Mouse (Mus musculus) erythroblast, embryonic 14.5 days (primary cell): Measurements from ENCODE around the gene Tekt3. TPM values are rescaled to one million over a fixed set of nuclear protein-coding genes. Genes with fewer than 3 reads are reported as not detected.

Experiments used
- H3K27me3 ChIP-seq: 2 replicates; pipeline ENCODE4 v1.6.1; 2012; ENCODE audit warnings: inconsistent platforms; ENCODE audit not compliant: control insufficient read depth
- H3K36me3 ChIP-seq: 2 replicates; pipeline ENCODE4 v1.6.1; 2012; ENCODE audit warnings: mild to moderate bottlenecking, inconsistent platforms; ENCODE audit not compliant: control insufficient read depth
- H3K4me1 ChIP-seq: 2 replicates; pipeline ENCODE4 v1.6.1; 2012; ENCODE audit warnings: inconsistent platforms; ENCODE audit not compliant: control insufficient read depth
- H3K4me3 ChIP-seq: replicated peaks from 2 replicates; pipeline ENCODE3; 2012; ENCODE audit warnings: moderate library complexity, mild to moderate bottlenecking, inconsistent platforms
- H3K9me3 ChIP-seq: 2 replicates; pipeline ENCODE4 v1.6.1; 2012; ENCODE audit warnings: low read length, inconsistent platforms, mixed read lengths; ENCODE audit not compliant: control insufficient read depth
- GATA1 ChIP-seq: IDR thresholded peaks from 2 replicates; pipeline ENCODE4 v1.6.1; 2012; ENCODE audit warnings: low read length, inconsistent platforms, mixed read lengths
- TAL1 ChIP-seq: IDR thresholded peaks from 3 replicates; pipeline ENCODE4 v1.6.1; 2012; ENCODE audit warnings: low read length, inconsistent platforms, mixed read lengths
- polyA plus RNA-seq: library from polyadenylated mRNA; stranded (reverse); fragments of >175 nt; gene quantifications from 2 replicates; pipeline ENCODE4 v1.2.3, GENCODE M21; 2012

Gene Tekt3
- not detected in 2 replicates for polyA plus RNA-seq

GRCm38 (mm10) chr11:63061446-63061845 is at the start of gene Tekt3:
Tekt3 (plus strand) TSS chr11:63061654.
- no peak for TF ChIP-seq TAL1
- no peak for TF ChIP-seq GATA1
- H3K4me1 ChIP-seq, result no peaks in the 10 kb centered on the region

GRCm38 (mm10) chr11:63017327-63018082 is 43.9 kb upstream of the Tekt3 start:
- TF ChIP-seq GATA1, result no peak
- no peak for TF ChIP-seq TAL1
- H3K4me3 ChIP-seq, result no peak overlapping the region
- no peaks in the 10 kb centered on the region for H3K27me3 ChIP-seq
- H3K9me3 ChIP-seq, result no peaks in the 10 kb centered on the region
- H3K36me3 ChIP-seq, result no peaks in the 10 kb centered on the region
- no peaks in the 10 kb centered on the region for H3K4me1 ChIP-seq

More at GRCm38 (mm10) chr11:63061446-63061845, at the start of gene Tekt3:
- Histone ChIP-seq H3K36me3 (no peaks in the 10 kb centered on the region), H3K9me3 (no peaks in the 10 kb centered on the region), H3K4me3 (no peak within 1 kb of the TSS), H3K27me3 (peaks cover 4% of the 10 kb centered on the region)

GRCm38 (mm10) chr11:63018083-63018622 is 43.3 kb upstream of the Tekt3 start:
- Histone ChIP-seq H3K4me1 (no peaks in the 10 kb centered on the region), H3K4me3 (no peak overlapping the region), H3K36me3 (no peaks in the 10 kb centered on the region), H3K27me3 (no peaks in the 10 kb centered on the region), H3K9me3 (no peaks in the 10 kb centered on the region)
- TF ChIP-seq TAL1 (no peak), GATA1 (no peak)

- no peaks in the 10 kb centered on the region for H3K36me3 ChIP-seq
- H3K27me3 ChIP-seq, result no peaks in the 10 kb centered on the region
- H3K9me3 ChIP-seq, result no peaks in the 10 kb centered on the region
- TF ChIP-seq GATA1, result no peak
- TF ChIP-seq TAL1, result no peak
- no peak overlapping the region for H3K4me3 ChIP-seq
- H3K4me1 ChIP-seq, result no peaks in the 10 kb centered on the region
Measured at GRCm38 (mm10) chr11:63020633-63021032, 40.8 kb upstream of the Tekt3 start.

GRCm38 (mm10) chr11:63021141-63021806 is 40.2 kb upstream of the Tekt3 start:
- Histone ChIP-seq H3K27me3 (no peaks in the 10 kb centered on the region), H3K4me1 (no peaks in the 10 kb centered on the region), H3K36me3 (no peaks in the 10 kb centered on the region), H3K4me3 (no peak overlapping the region), H3K9me3 (no peaks in the 10 kb centered on the region)
- TF ChIP-seq GATA1 (no peak), TAL1 (no peak)

GRCm38 (mm10) chr11:63023461-63023860 is 38.0 kb upstream of the Tekt3 start:
- Histone ChIP-seq H3K4me1 (no peaks in the 10 kb centered on the region), H3K36me3 (no peaks in the 10 kb centered on the region), H3K4me3 (no peak overlapping the region), H3K27me3 (no peaks in the 10 kb centered on the region), H3K9me3 (no peaks in the 10 kb centered on the region)
- TF ChIP-seq TAL1 (no peak), GATA1 (no peak)

GRCm38 (mm10) chr11:63024136-63024535 is 37.3 kb upstream of the Tekt3 start:
- Histone ChIP-seq H3K4me3 (no peak overlapping the region), H3K36me3 (no peaks in the 10 kb centered on the region), H3K9me3 (no peaks in the 10 kb centered on the region), H3K4me1 (no peaks in the 10 kb centered on the region), H3K27me3 (no peaks in the 10 kb centered on the region)
- TF ChIP-seq TAL1 (no peak), GATA1 (no peak)

GRCm38 (mm10) chr11:63025476-63025875 is 36.0 kb upstream of the Tekt3 start:
- H3K4me3 ChIP-seq, result no peak overlapping the region
- H3K36me3 ChIP-seq, result no peaks in the 10 kb centered on the region
- no peaks in the 10 kb centered on the region for H3K4me1 ChIP-seq
- no peaks in the 10 kb centered on the region for H3K9me3 ChIP-seq
- no peak for TF ChIP-seq GATA1
- TF ChIP-seq TAL1, result no peak
- no peaks in the 10 kb centered on the region for H3K27me3 ChIP-seq

GRCm38 (mm10) chr11:63026651-63027141 is 34.8 kb upstream of the Tekt3 start:
- H3K4me3 ChIP-seq, result no peak overlapping the region
- no peaks in the 10 kb centered on the region for H3K4me1 ChIP-seq
- no peaks in the 10 kb centered on the region for H3K36me3 ChIP-seq
- TF ChIP-seq TAL1 (no peak), GATA1 (no peak)
- H3K9me3 ChIP-seq, result no peaks in the 10 kb centered on the region
- no peaks in the 10 kb centered on the region for H3K27me3 ChIP-seq
